Mouse (Mus musculus): Measurements from ENCODE around the gene Atp2b1.
A peak's percentile ranks its signal among the peaks of the same experiment; 100 is the strongest.

Gene Atp2b1

DNA sequence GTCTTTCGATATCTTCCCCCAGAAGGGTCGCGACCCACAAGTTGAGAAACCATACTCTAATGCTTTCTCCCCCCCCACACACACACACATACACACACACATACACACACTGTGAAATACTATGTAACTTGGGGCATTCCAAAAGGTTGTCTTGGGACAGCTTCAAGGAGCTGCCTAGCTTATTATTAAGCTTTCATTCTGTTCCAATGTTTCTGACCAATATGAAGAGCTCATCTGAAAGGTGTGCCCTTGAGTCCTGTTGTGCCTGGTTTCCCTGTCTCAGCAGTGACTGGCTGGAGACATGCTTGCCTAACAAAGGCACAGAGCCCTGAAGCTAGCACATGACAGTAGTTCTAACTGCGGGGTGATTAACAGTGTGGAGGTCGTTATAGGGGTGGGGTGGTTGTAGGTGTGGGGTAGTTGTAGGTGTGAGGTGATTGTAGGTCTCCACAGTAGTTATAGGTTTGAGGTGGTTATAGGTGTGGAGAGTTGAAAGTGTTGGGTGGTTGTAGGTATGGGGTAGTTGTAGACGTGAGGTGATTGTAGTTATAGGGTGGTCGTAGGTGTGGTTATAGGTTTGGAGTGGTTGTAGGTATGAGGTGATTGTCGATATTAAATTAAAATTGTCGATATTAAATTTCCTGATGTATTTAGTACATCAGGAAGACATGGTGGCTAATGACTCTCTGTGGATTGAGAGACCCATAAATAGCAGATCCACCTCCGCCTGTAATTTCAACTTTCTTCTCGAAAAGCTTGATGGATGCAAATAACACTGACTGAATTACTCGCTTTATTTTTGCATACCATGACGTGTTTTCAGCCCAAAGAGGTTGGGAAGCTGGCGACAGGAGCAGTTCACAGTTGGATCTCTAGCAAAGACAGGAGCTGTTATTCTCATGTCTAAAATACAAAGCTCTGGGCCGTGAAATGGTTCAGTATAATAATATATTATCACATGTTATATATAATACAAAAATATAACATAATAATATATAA lies 119.9 kb downstream of the Atp2b1 start:
- DNase-seq, result no peak

DNA sequence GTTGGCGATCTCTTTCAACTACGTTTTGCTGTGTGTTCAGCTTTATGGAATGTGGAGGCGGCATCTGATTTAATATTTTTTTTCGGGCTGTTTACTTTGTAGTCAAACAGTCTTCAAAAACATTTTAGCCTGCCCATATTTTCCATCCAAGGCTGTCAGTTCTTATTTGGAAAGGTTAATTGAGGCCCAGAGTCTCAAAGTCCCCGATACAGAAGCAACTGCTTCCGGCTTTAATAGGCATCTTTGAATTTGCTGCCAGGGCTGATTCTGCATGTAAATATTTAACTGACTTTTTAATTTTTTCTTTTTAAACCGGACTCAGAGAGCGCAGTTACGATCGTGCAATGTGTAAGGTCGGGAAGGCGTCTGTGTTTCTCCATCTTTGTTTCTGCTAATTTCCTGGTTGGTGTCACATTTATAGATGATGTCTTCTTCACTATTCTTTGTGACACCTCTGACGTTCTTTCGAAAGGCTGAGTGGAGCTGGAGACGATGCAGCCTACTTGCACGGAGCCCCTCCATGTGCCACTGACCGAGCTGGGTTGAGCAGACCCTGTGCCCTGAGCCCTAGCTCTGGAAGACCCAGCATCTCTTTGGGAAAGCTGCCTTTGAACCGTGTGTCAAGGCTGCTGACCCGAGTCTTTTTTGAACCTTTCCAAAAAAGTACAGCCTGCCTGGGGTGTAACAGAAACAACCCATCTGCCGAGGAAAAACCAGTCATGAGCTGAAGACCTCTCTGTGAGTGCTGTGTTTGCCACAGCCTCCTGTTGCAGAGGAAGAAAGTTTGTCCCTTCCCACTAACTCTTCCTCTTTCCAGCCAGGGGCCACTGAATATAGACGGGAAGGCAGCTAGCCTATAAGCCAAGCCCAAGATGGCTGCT lies 123.2 kb downstream of the Atp2b1 start:
- DNase-seq, result peak; percentile 27

DNA sequence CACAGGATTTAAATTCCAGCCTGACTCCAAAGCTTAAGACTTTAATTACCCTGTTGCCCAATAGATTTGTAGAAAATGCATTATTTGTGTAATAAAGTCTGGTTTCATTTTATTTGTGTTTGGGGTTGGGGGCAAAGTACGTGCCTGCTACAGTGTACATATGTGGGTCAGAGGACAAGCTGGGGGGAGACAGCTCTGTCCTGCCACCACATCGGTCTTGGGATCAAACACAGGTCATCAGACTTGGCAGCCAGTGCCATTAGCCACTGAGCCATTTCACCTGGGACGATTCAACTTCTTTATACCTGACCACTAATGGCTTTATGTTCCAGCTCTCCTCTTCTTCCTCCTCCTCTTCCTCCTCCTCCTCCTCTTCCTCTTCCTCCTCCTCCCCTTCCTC lies 124.7 kb downstream of the Atp2b1 start:
- DNase-seq, result peak; percentile 50

DNA sequence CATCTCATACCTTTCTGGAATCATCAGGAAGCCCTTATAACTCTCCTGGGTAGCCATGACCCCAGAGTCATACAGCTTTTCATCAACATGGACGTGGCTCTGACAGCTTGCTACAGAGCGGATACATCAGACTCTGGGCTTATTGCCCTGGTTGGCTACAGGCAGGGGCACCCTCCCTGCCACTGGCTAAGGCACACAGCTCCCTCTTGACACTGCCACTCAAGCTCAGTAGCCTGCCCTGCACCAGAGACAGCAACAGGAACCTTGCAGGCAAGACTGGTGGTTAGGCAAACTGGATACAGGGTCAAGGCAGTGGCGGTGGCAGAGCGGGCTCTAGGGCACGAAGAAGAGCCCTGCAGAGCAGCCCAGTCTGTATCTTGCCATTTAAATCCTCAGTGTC lies 126.0 kb downstream of the Atp2b1 start:
- peak; percentile 92 for DNase-seq

DNA sequence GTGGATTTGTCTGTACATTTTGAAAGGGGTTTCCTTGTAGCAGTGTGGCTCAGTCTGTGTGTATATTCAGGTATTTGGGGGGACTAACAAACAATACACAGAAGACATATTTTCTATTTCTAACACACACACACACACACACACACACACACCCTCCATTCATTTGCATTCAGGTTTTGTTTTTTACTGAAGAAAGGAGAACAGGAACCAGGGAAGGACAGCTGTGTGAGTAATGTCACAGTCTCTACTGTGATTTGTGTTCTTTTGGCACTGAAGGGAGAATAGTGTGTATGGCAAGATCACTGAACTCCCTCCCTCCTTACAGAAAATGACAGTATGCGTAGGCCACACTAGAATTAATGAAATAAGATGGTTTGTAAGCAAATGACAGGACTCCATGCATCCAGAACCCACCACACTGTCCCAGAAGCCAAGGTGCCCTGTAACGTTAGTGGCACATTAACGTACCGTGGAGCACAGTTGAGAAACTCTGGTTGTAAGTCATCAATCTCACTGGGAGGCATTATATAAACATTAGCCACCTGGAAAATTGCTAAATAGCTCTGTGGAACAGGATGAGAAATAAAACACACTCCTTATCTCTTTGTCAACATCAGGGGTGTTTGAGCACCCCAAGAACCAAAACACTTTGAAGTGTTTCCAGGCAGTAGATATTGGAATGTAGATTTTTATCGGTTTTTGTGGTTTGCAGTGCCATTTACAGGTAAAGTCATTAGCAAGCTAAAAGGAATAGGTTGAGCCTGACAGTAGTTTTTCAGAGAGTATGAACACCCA lies 132.7 kb downstream of the Atp2b1 start:
- peak; percentile 49 for DNase-seq

DNA sequence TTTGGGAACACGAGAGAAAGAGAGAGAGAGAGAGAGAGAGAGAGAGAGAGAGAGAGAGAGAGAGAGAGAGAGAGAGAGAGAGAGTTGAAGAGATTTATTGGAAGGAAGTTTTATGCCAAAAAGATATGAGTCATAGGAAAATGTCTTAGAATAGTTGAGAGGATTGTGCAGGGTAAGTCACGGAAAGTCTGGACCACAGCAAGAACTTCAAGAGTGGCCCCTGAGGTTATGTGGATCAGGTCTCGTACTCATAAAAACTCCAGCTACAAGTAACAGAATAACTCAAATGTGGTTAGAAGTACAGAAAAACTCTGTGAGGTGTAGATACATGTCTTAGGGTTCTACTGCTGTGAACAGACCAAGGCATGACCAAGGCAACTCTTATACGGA lies 133.3 kb downstream of the Atp2b1 start:
- peak; percentile 28 for DNase-seq

- peak; percentile 37 for DNase-seq
Measured at GRCm38 (mm10) chr10:99050093-99050492, 135.9 kb downstream of the Atp2b1 start.

DNA sequence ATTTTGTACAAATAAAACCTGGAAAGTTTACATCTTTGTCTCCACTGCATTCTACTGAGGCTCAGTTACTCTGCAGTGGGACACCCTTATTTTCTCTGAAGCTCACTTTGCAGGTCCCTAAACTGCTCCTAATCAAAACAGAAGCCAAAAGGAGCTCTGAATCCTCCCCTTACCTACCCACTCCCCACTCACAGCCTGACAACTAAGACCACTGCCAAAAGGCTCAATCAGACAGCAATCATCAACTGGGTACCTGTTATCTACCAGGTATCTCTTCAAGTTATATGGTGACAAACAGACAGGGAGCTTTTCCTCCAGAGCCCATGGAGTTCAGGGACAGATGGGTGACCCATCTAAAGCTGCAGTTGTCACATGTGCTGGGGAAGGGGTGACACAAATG lies 138.9 kb downstream of the Atp2b1 start:
- peak; percentile 55 for DNase-seq

DNA sequence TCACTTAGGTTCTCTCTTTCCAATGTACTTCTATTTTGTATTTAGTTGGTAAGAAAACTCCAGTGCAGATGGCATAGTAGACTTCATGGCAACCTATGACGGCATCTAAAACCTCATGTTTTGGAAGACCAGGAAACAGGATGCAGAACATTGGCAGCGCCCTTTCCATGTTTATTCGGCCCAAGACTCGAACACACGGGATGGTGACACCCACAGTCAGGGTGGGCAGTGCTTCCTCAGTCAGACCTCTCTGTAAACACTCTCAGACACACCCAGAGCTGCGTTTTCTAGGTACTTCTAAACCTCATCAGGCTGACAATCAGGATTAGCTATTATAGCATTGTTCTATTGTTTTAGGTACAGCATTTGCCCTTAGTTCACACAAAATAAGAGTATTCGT lies 146.4 kb downstream of the Atp2b1 start:
- peak; percentile 30 for DNase-seq

DNA sequence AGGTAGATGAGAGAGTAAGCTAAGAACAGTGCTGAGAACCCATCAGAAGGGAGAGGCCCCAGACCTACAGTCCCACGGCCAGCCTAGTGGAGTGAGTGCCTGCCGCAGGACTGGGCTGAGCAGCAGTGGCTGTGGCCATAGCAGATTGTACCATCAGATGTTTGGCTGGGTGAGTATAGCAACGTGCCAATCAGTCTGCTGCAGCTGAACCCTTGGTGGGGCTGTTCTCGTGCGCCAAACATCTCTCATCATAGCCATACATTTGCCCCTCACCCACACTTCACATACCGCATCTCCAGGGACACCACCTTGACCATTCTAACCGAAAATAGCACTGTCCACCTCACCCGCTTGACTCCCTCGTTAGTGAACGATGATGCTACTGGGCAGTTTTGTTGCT lies 147.2 kb downstream of the Atp2b1 start:
- peak; percentile 51 for DNase-seq

- peak; percentile 87 for DNase-seq
Measured at GRCm38 (mm10) chr10:99062546-99062945, 148.3 kb downstream of the Atp2b1 start.

All from heart, adult 11 months (tissue).